Mouse (Mus musculus) cerebellum, adult (tissue): ENCODE data around the gene Tnfsf9.
A peak's percentile ranks its signal among the peaks of the same experiment; 100 is the strongest.
"Not testable (repeated sequence)": the region's sequence is repeated elsewhere in the genome, so short reads cannot be mapped to it uniquely, and the experiment has no call there.

Source experiments
- ATAC-seq: cut with Nextera tagmentation; 2 replicates; pipeline ENCODE4 v1.9.2; 2017; ENCODE audit warnings: mild to moderate bottlenecking, moderate library complexity, mixed read lengths; ENCODE audit not compliant: insufficient number of reproducible peaks, low FRiP score, low TSS enrichment

Gene Tnfsf9

DNA sequence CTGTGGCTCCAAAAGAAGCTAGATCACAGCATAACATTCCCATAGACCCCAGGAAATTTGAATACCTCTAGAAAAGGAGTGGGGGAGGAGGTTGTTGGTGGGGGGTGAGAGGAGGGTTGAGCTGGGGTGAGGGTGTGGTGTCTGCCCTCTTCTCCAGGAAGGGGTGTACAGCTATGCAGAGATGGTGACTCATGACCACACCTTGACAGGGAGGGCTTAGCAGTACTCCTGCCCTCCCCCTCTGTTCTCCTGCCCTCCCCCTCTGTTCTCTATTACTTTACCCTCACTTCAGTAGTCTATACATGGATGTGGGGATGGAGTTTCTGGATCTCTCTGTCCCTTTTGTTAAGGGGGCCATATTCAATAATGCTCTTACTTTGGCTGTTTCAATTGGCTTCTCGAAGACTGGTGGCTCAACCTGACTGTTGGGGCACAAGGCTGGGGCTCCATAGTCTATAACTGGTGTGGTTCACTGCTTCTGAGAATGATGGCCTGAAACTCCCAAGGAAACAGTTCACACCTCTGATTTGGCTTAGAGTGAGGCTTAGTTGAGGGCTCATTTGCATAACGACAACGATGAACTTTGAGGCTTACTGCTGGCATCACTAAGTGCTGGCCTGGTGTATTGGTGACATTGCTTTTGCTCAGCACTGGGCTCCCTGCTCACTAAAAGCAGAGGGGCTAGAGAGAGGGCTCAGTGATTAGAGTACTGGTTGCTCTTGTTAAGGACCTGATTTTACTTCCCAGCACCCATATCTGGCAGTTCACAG lies 20.9 kb downstream of the Tnfsf9 start:
- no peak for ATAC-seq

DNA sequence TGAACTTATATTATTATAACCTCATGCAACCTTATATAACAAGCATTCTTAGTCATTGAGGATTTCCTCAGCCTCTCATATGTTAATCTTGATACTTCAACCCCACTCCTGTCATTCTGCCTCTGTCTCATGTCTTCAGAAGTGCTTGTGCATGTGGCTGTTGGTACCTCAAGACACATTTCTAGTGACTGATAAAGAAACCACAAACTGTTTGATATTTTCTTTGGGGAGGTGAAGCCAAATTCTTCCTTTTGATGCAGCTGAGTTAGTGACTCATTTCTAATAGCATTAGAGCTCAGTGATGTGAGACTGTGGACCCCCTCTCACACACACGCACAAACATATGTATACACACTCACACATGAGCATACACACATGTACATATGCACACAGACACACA lies 26.7 kb downstream of the Tnfsf9 start:
- no peak for ATAC-seq

DNA sequence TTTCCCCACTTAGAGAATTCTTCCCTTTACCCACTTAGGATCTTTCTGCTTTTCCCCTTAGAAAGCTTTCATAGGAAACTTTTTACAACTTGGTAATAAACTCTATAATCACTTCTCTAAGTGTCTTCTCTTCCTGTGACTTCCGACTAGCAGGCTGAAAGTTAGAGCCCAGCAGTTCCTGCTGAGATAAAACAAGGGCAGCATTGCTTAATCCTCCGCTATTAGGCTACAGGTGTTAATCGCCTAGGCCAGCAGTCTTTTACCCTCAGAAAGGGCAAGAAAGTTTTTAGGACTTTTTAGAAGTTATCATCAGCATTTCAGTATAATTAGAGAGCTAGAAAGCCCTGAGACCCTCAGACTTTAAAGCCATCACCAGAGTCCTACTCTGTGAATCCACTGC lies 28.9 kb downstream of the Tnfsf9 start:
- not testable (repeated sequence) for ATAC-seq

DNA sequence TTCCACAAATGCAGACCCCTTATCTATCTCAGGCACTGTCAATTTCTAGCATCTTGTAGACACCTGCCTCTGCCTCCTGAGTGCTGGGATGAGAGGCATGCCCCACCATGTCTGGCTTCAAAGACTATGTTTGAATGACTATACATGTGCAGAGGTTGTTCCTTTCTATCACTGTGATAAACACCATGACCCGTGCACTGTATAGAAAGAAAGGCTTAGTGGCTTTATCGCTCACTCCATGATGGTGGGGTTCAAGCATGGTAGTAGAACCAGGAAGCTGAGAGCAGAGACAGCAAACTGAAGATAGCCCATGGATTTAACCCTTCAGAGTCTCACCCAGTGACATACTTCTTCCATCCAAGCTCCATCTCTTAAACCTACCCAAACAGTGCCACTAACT lies 29.6 kb downstream of the Tnfsf9 start:
- ATAC-seq = no peak

DNA sequence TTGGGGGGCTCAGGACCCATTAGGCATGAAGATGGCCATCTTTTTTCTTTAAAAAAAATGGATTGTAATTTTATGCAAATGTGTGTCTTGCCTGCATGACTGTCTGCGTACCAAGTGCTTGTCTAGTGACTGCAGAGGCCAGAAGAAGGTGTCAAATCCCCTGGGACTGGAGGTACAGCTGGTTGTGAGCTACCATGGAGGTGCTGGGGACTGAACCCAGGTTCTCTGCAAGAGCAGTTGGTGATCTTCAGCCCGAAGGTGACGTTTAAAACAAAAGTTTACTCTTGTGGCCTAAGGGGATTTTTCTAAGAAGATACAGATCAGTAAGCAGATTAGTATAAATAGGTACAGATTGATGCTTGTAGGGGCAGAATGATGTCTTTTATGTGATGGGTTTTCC lies 30.5 kb downstream of the Tnfsf9 start:
- no peak for ATAC-seq

DNA sequence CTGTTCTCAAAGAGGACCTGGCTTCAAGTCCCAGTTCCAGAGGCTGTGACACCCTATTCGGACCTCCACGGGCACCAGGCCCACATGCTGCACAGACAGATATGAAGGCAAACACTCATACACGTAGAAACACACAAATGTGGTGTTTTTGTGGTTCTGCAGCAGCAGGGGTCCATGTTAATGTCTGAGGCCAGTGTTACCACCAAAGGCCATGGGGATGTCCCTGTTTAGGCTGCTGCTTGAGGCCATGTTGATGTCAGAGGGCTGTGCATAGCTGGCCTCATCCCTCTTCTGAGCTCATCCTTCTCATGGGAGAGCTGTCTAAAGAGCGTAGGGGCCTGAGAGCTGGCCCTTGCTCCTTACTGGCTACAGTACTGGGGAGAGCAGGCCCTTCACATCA lies 33.6 kb downstream of the Tnfsf9 start:
- ATAC-seq = no peak

DNA sequence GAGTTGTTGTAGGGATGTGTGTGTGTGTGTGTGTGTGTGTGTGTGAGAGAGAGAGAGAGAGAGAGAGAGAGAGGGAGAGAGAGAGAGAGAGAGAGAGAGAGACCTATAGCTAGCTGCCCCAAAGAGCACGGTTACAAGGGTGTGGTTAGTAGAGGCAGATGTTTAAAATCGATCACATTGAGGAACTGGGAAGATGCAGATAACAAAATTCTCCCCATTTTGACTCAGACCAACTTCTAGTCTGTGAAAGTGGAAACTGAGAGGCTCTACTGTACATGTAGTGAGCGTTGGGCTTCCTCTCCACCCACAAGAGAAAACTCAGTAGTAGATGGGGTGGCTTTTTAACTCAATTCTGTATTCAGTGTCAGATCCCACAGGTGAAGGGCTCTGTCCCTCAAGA lies 34.6 kb downstream of the Tnfsf9 start:
- ATAC-seq = no peak

DNA sequence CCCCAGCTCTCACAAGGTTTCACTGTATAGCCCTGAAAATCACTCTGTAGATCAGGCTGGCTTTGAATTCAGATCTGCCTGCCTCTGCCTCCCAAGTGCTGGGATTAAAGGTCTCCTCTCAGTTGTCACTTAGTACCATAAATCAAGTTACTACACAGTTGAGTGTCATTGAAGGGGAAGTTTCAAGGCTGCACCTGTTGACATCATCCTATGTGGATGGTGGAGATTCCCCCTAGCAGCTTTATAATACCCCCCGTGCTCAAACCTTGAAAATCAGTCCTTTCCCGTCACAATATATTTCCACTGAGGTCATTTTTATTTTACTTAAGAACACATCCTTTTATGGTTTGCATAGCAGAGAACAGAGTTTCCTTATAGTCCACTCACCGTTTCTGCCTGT lies 38.6 kb downstream of the Tnfsf9 start:
- ATAC-seq = no peak

DNA sequence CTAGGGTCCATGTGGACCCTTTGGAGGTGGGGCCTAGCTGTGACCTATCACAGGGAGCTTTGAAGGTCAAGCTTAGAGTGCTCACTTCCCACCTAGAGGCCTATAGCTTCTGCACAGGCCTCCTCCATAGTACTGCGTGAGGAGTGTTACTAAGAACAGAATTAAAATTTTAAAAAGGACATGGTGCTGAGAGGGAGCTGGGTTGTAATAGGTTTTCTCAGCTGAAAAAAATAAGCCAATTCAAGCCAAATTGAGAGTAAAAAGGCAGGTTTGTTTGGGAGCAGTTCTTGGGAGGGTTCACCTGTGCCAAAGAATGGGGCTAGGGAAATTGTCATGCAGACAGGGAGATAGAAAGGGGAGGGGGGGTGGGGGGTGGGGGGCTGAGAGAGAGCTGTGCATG lies 40.0 kb downstream of the Tnfsf9 start:
- no peak for ATAC-seq

DNA sequence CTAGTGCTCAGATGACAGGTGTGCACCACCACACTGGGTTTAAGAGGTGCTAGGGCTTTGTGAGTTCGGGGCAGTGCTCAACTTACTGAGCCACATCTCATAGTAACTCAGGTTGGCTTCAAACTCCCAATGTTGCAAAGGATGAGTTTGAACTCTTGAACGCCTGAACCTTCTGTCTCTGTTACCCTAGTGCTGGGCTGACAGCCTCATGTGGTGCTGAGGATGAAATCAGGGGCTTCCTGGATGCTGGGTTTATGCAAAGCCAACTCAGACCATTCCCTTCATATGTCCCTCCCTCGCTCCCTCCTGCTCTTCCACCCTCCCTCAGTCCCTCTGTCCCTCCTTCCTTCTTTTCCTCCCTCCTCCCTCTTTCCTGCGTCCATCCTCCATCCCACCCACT lies 43.2 kb downstream of the Tnfsf9 start:
- ATAC-seq = no peak

DNA sequence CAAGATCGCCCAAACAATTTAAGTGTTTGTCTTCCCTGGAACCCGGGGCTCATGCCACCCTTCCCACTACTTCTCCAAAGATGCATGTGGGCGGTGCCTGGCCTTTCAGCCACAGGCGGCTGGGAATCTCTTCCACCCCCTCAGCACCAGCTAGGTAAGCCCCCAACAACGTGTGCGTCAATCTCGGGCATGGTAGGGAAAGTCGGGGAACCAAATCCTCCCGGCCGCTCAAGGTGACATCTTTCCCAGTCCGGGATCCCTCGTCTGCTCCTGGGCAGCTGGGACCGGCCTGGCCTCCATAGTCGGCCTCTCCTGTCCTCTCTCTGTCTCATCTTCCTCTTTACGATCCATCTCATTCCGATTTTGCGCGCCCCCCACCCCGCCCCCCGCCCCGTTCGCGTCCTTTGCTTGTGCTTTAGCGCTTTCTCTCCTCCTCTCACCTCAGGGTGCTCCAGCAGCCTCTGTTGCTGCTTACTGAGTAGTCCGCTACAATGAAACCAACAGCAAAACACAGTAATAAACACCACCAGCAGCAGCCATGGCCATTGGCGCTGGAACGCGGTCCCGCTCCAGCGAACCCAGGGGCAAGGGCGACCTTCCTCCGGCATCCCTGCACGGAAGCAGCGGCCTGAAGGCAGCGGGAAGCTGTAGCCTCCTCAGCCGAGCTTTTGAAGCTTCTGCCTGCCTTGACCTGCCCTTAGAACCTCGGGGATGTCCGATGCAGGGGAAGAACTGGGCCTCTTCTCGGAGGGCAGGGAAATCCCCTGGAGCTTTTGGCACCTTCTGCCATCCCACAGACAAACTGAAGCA lies 44.1 kb downstream of the Tnfsf9 start, which contains the start of gene Cd70:
Gene Cd70 (minus strand): TSS at position 784 of the 810 bp plus-strand sequence.
- ATAC-seq = 0 out of 2 replicates have a peak, but pooled peaks have one; percentile 26

DNA sequence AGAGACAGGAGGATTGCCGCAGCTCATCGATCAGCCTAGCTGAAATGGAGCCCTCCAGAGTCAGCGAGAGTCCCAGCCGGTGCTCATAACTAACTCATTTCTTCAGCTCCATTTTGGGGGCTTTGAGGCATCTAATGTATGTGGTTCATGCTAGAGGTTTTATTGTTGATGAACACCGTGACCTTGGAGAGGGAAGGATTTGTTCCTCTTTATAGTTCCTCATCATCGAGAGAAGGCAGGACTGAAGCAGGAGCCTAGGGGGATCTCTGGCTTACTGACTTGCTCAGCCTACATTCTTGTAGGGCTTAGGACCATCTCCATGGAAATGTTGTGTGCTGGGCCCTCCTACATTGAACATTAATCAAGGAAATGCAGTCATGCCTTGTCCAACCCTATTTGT lies 47.9 kb downstream of the Tnfsf9 start:
- ATAC-seq = no peak

DNA sequence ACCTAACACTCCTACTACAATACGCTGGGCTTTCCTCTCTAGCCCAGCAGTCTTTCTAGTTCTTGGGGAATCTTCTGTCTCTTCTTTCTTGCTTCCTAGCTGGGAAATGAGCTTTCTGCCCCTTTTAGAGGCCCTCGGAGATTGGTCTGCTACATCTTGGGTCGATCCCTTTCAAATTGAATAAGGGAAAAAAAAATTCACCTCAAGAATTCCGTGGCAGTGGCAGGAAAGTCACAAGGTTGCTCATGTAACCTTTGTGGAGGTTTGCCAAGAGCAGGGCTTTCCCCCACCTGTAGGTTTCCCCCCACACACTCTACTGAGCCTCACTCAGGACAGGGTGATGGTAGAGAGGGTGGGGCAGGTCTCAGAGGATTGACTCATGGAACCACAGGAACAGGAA lies 48.7 kb downstream of the Tnfsf9 start:
- no peak for ATAC-seq
